Mouse (Mus musculus) MEL (cell line): ENCODE data around the gene Gm5617. TPM values are rescaled to one million over a fixed set of nuclear protein-coding genes. Genes with fewer than 3 reads are reported as not detected.
A peak's percentile ranks its signal among the peaks of the same experiment; 100 is the strongest.

Experiments
- DNase-seq: peaks from one replicate; pipeline ENCODE4 v3.0.0; 2011; ENCODE audit warnings: low read depth, low spot score
- H3K27ac ChIP-seq: 2 replicates; pipeline ENCODE4 v1.5.1; 2012; ENCODE audit warnings: low read depth, mild to moderate bottlenecking, control low read depth, low read length, moderate library complexity; ENCODE audit not compliant: control insufficient read depth
- H3K27me3 ChIP-seq, 2 experiments: fragments of 150-350 bp in 1 of 2; sonication (generic) in 1 of 2; 2 replicates each; pipeline ENCODE4 v1.6.1; 2012; ENCODE audit warnings: low read length in 2 of 2, mild to moderate bottlenecking in 2 of 2, improper control_type of control experiment in 1 of 2, moderate library complexity in 1 of 2; ENCODE audit not compliant: insufficient read depth in 2 of 2, control insufficient read depth in 1 of 2
- H3K36me3 ChIP-seq, 2 experiments: 2 replicates each; pipeline ENCODE4 v1.6.1; 2012 to 2014; ENCODE audit warnings: low read length in 2 of 2, improper control_type of control experiment in 1 of 2, inconsistent platforms in 1 of 2, mild to moderate bottlenecking in 1 of 2; ENCODE audit not compliant: insufficient read depth in 2 of 2, control insufficient read depth in 1 of 2
- H3K4me1 ChIP-seq, 2 experiments: fragments of 150-350 bp in 1 of 2; sonication (generic) in 1 of 2; 2 replicates each; pipeline ENCODE4 v1.6.1; 2012; ENCODE audit warnings: low read length in 2 of 2, improper control_type of control experiment in 1 of 2, mild to moderate bottlenecking in 1 of 2; ENCODE audit not compliant: insufficient read depth in 2 of 2, control insufficient read depth in 1 of 2
- H3K4me3 ChIP-seq, 2 experiments: fragments of 150-350 bp in 1 of 2; sonication (generic) in 1 of 2; 2 replicates each; pipeline ENCODE4 v1.5.1; 2012; ENCODE audit warnings: low read depth in 2 of 2, low read length in 2 of 2, mild to moderate bottlenecking in 2 of 2, moderate library complexity in 2 of 2, control low read depth in 1 of 2, improper control_type of control experiment in 1 of 2; ENCODE audit not compliant: control insufficient read depth in 1 of 2, insufficient read depth in 1 of 2
- H3K79me2 ChIP-seq: 2 replicates; pipeline ENCODE4 v1.6.1; 2012; ENCODE audit warnings: mild to moderate bottlenecking, low read length, moderate library complexity; ENCODE audit not compliant: control insufficient read depth, poor library complexity, insufficient read depth
- H3K9ac ChIP-seq: 2 replicates; pipeline ENCODE4 v1.6.1; 2012; ENCODE audit warnings: low read depth, mild to moderate bottlenecking, control low read depth, low read length, moderate library complexity; ENCODE audit not compliant: control insufficient read depth, poor library complexity, severe bottlenecking
- H3K9me3 ChIP-seq: fragments of 150-350 bp; sonication (generic); replicated peaks from 2 replicates; pipeline ENCODE4 v1.6.1; 2012; ENCODE audit warnings: mild to moderate bottlenecking, low read length, improper control_type of control experiment, moderate library complexity; ENCODE audit not compliant: insufficient read depth
- BHLHE40 ChIP-seq: IDR thresholded peaks from 2 replicates; pipeline ENCODE4 v1.6.1; 2012; ENCODE audit warnings: low read depth, mild to moderate bottlenecking, inconsistent platforms, low read length, improper control_type of control experiment, borderline replicate concordance
- CTCF ChIP-seq, 3 experiments: IDR thresholded peaks in 2 of 3; conservative IDR thresholded peaks in 1 of 3; 2 replicates each; pipeline ENCODE4 v1.5.1; 2011 to 2012; ENCODE audit warnings: low read length in 3 of 3, low read depth in 2 of 3, mild to moderate bottlenecking in 2 of 3, improper control_type of control experiment in 1 of 3, inconsistent platforms in 1 of 3, mixed read lengths in 1 of 3, moderate library complexity in 1 of 3; ENCODE audit not compliant: control insufficient read depth in 1 of 3, insufficient read depth in 1 of 3, poor library complexity in 1 of 3, severe bottlenecking in 1 of 3
- E2F4 ChIP-seq: IDR thresholded peaks from 2 replicates; pipeline ENCODE4 v1.6.1; 2011; ENCODE audit warnings: low read depth, low read length, improper control_type of control experiment, borderline replicate concordance
- ELF1 ChIP-seq: IDR thresholded peaks from 2 replicates; pipeline ENCODE4 v1.6.1; 2014; ENCODE audit warnings: low read depth, mild to moderate bottlenecking, inconsistent platforms, low read length, improper control_type of control experiment, moderate library complexity
- EP300 ChIP-seq, 2 experiments: IDR thresholded peaks; 2 replicates each; pipeline ENCODE4 v1.6.1; 2011; ENCODE audit warnings: improper control_type of control experiment in 2 of 2, low read length in 2 of 2, low read depth in 1 of 2, mild to moderate bottlenecking in 1 of 2
- ETS1 ChIP-seq: IDR thresholded peaks from 2 replicates; pipeline ENCODE4 v1.6.1; 2012; ENCODE audit warnings: low read depth, mild to moderate bottlenecking, inconsistent platforms, low read length, improper control_type of control experiment, moderate library complexity
- GATA1 ChIP-seq: IDR thresholded peaks from 2 replicates; pipeline ENCODE4 v1.6.1; 2011; ENCODE audit warnings: low read depth, low read length, improper control_type of control experiment
- HCFC1 ChIP-seq: IDR thresholded peaks from 2 replicates; pipeline ENCODE4 v1.6.1; 2012; ENCODE audit warnings: low read depth, mild to moderate bottlenecking, inconsistent platforms, low read length, improper control_type of control experiment, moderate library complexity
- JUND ChIP-seq: IDR thresholded peaks from 2 replicates; pipeline ENCODE4 v1.6.1; 2011; ENCODE audit warnings: low read depth, mild to moderate bottlenecking, improper control_type of control experiment, low read length
- KAT2A ChIP-seq: conservative IDR thresholded peaks from 2 replicates; pipeline ENCODE4 v1.6.1; 2012; ENCODE audit warnings: low read depth, low read length, improper control_type of control experiment, inconsistent platforms
- MAFK ChIP-seq: IDR thresholded peaks from 2 replicates; pipeline ENCODE4 v1.6.1; 2011; ENCODE audit warnings: low read depth, mild to moderate bottlenecking, low read length, improper control_type of control experiment, borderline replicate concordance
- MAX ChIP-seq: IDR thresholded peaks from 2 replicates; pipeline ENCODE4 v1.6.1; 2011; ENCODE audit warnings: low read length, improper control_type of control experiment
- MEF2A ChIP-seq: IDR thresholded peaks from 2 replicates; pipeline ENCODE4 v1.6.1; 2014; ENCODE audit warnings: low read depth, mild to moderate bottlenecking, inconsistent platforms, low read length, improper control_type of control experiment; ENCODE audit not compliant: poor library complexity, insufficient replicate concordance, severe bottlenecking; ENCODE audit errors: extremely low read depth
- MXI1 ChIP-seq: IDR thresholded peaks from 2 replicates; pipeline ENCODE4 v1.6.1; 2011; ENCODE audit warnings: mild to moderate bottlenecking, low read depth, low read length, improper control_type of control experiment
- MYB ChIP-seq: IDR thresholded peaks from 2 replicates; pipeline ENCODE4 v1.6.1; 2011; ENCODE audit warnings: mild to moderate bottlenecking, low read depth, low read length, improper control_type of control experiment
- MYC ChIP-seq: IDR thresholded peaks from 2 replicates; pipeline ENCODE4 v1.6.1; 2011; ENCODE audit warnings: low read depth, mild to moderate bottlenecking, low read length, improper control_type of control experiment, moderate library complexity
- NELFE ChIP-seq: IDR thresholded peaks from 2 replicates; pipeline ENCODE4 v1.6.1; 2011; ENCODE audit warnings: low read depth, low read length, improper control_type of control experiment
- NRF1 ChIP-seq: IDR thresholded peaks from 2 replicates; pipeline ENCODE4 v1.6.1; 2014; ENCODE audit warnings: low read depth, mild to moderate bottlenecking, inconsistent platforms, low read length, improper control_type of control experiment, moderate library complexity; ENCODE audit not compliant: poor library complexity, insufficient read depth, severe bottlenecking
- POLR2A ChIP-seq, 2 experiments: IDR thresholded peaks; 2 replicates each; pipeline ENCODE4 v1.6.1; 2011 to 2012; ENCODE audit warnings: low read length in 2 of 2, mild to moderate bottlenecking in 2 of 2, control low read depth in 1 of 2, improper control_type of control experiment in 1 of 2, low read depth in 1 of 2, moderate library complexity in 1 of 2; ENCODE audit not compliant: control insufficient read depth in 1 of 2, insufficient read depth in 1 of 2, poor library complexity in 1 of 2
- POLR2AphosphoS2 ChIP-seq: IDR thresholded peaks from 2 replicates; pipeline ENCODE4 v1.6.1; 2011; ENCODE audit warnings: low read length, improper control_type of control experiment
- POLR2AphosphoS5 ChIP-seq: IDR thresholded peaks from 2 replicates; pipeline ENCODE4 v1.6.1; 2012; ENCODE audit warnings: low read depth, borderline replicate concordance, mild to moderate bottlenecking, inconsistent platforms, low read length, moderate library complexity, mixed read lengths
- RAD21 ChIP-seq: IDR thresholded peaks from 2 replicates; pipeline ENCODE4 v1.6.1; 2011; ENCODE audit warnings: mild to moderate bottlenecking, low read depth, low read length, improper control_type of control experiment
- RCOR1 ChIP-seq: IDR thresholded peaks from 2 replicates; pipeline ENCODE4 v1.6.1; 2012; ENCODE audit warnings: low read depth, mild to moderate bottlenecking, inconsistent platforms, low read length, improper control_type of control experiment
- SIN3A ChIP-seq: IDR thresholded peaks from 2 replicates; pipeline ENCODE4 v1.6.1; 2012; ENCODE audit warnings: low read length, improper control_type of control experiment, inconsistent platforms
- SMC3 ChIP-seq: IDR thresholded peaks from 2 replicates; pipeline ENCODE4 v1.6.1; 2011; ENCODE audit warnings: low read depth, low read length, improper control_type of control experiment
- TAL1 ChIP-seq: IDR thresholded peaks from 2 replicates; pipeline ENCODE4 v1.6.1; 2012; ENCODE audit warnings: mild to moderate bottlenecking, inconsistent platforms, low read length, moderate library complexity, mixed read lengths
- TBP ChIP-seq: IDR thresholded peaks from 2 replicates; pipeline ENCODE4 v1.8.0; 2011; ENCODE audit warnings: low read depth, low read length, improper control_type of control experiment
- TCF12 ChIP-seq: IDR thresholded peaks from 2 replicates; pipeline ENCODE4 v1.6.1; 2014; ENCODE audit warnings: low read depth, mild to moderate bottlenecking, inconsistent platforms, low read length, improper control_type of control experiment, moderate library complexity
- UBTF ChIP-seq: IDR thresholded peaks from 2 replicates; pipeline ENCODE4 v1.6.1; 2012; ENCODE audit warnings: low read depth, mild to moderate bottlenecking, inconsistent platforms, low read length, improper control_type of control experiment, moderate library complexity, borderline replicate concordance; ENCODE audit not compliant: insufficient read depth
- USF1 ChIP-seq: IDR thresholded peaks from 2 replicates; pipeline ENCODE4 v1.6.1; 2014; ENCODE audit warnings: low read depth, mild to moderate bottlenecking, inconsistent platforms, low read length, improper control_type of control experiment, moderate library complexity
- USF2 ChIP-seq, 2 experiments: IDR thresholded peaks; 2 replicates each; pipeline ENCODE4 v1.6.1; 2011 to 2012; ENCODE audit warnings: improper control_type of control experiment in 2 of 2, low read length in 2 of 2, borderline replicate concordance in 1 of 2, inconsistent platforms in 1 of 2, low read depth in 1 of 2, mild to moderate bottlenecking in 1 of 2; ENCODE audit not compliant: insufficient read depth in 1 of 2
- ZC3H11A ChIP-seq: IDR thresholded peaks from 2 replicates; pipeline ENCODE4 v1.6.1; 2012; ENCODE audit warnings: low read depth, mild to moderate bottlenecking, inconsistent platforms, low read length, improper control_type of control experiment
- ZKSCAN1 ChIP-seq: IDR thresholded peaks from 2 replicates; pipeline ENCODE4 v1.6.1; 2012; ENCODE audit warnings: low read depth, mild to moderate bottlenecking, inconsistent platforms, low read length, improper control_type of control experiment, moderate library complexity
- ZMIZ1 ChIP-seq: IDR thresholded peaks from 2 replicates; pipeline ENCODE4 v1.6.1; 2012; ENCODE audit warnings: low read depth, mild to moderate bottlenecking, inconsistent platforms, low read length, improper control_type of control experiment, moderate library complexity
- ZNF384 ChIP-seq: IDR thresholded peaks from 2 replicates; pipeline ENCODE4 v1.6.1; 2012; ENCODE audit warnings: low read depth, mild to moderate bottlenecking, inconsistent platforms, low read length, improper control_type of control experiment
- polyA plus RNA-seq, 2 experiments: library from polyadenylated mRNA; stranded (reverse) in 1 of 2; unstranded in 1 of 2; fragments of >175 nt in 1 of 2; fragments of >200 nt in 1 of 2; gene quantifications; 2 replicates each; pipeline versions ENCODE4 v1.2.1 to v1.2.4; 2012; ENCODE audit warnings: low replicate concordance in 2 of 2, low read depth in 1 of 2; ENCODE audit not compliant: insufficient read length in 2 of 2, insufficient read depth in 1 of 2, missing spikeins in 1 of 2
- total RNA-seq: library from RNA; depleted of rRNA; stranded (reverse); fragments of 300-350 nt; gene quantifications from 2 replicates; pipeline ENCODE4 v1.2.3, GENCODE M21; 2012; rRNA removed

Gene Gm5617
- 1.1 and 1.7 TPM in 2 replicates for total RNA-seq
- 1 to 10 TPM in 1 of 2 experiments, not detected in 1; 1.8 TPM for polyA plus RNA-seq

DNA sequence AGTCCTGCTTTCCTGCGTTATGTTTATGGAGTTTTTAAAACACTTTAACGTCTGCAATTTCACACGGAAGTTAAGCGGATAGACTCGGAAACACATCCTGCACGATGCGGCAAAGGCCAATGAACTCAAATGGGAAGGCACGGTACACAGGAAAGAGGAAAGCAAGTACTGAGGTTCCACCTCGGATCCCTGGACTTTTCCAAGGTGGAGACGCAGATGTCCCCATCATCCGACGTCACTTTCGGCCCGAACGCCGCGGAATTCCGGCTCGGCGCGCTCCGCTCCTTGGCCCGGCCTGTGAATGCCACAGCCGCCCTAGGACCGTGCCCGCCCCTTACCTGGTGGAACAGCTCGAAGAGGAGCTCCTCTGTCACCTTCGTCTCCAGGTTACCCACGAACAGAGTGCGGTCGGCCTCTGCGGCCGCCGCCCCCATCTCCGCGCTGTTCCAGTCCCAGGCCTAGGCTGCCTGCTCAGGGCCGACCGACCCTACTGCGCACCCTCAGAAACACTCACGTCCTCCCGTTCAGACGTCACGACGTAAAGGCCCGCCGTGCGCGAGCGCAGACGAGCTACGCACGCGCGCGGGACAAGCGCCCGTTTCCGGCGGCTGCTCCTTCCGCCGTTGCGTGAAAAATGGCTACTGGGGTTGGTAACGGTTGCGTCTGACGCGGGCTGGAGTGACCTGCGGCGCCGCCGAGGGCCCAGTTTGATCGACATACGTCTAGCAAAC, at the start of gene Gm5617, which contains the start of gene Rbm7:
TSS of gene Gm5617 (plus strand) at position 626 of the 731 bp plus-strand sequence.
TSS of gene Rbm7 (minus strand) at position 483 of the 731 bp plus-strand sequence.
- Histone ChIP-seq H3K79me2 (peaks cover 14% of the 10 kb centered on the region), H3K4me1 (peaks cover 4 to 12% of the 10 kb centered on the region in 2 experiments), H3K4me3 (peak within 1 kb of the TSS; percentile 92 to 97), H3K27ac (peak within 1 kb of the TSS; percentile 55), H3K9me3 (no peaks in the 10 kb centered on the region), H3K9ac (peak within 1 kb of the TSS; percentile 91), H3K36me3 (peaks cover 14 to 27% of the 10 kb centered on the region in 2 experiments), H3K27me3 (no peaks in the 10 kb centered on the region)
- peak; percentile 96 for DNase-seq
- TF ChIP-seq TCF12, result no peak; the same call in 1 of the 2 replicates
- TF ChIP-seq TBP, result peak; percentile 45; the same call in 1 of the 2 replicates
- peak; percentile 42 for TF ChIP-seq POLR2AphosphoS2
- peak; percentile 86 for TF ChIP-seq NELFE
- TF ChIP-seq JUND, result no peak
- TF ChIP-seq EP300 (IDR thresholded peaks at IDR 0.05; ENCODE audit: low read depth in 1 of 2, low read length in 2 of 2), result no peak; a peak in 1 of 4 replicates
- TF ChIP-seq RCOR1, result no peak
- TF ChIP-seq TAL1, result no peak
- no peak for TF ChIP-seq ZNF384
- TF ChIP-seq RAD21, result no peak
- TF ChIP-seq MXI1, result no peak; the same call in 1 of the 2 replicates
- TF ChIP-seq MAFK, result no peak
- TF ChIP-seq USF2 (IDR thresholded peaks at IDR 0.05; ENCODE audit: borderline replicate concordance in 1 of 2, insufficient read depth in 1 of 2, low read depth in 1 of 2, low read length in 2 of 2), result no peak
- no peak for TF ChIP-seq ZC3H11A
- TF ChIP-seq SIN3A, result peak; percentile 45; the same call in 1 of the 2 replicates
- no peak for TF ChIP-seq BHLHE40
- peak; percentile 71 for TF ChIP-seq ZMIZ1
- no peak for TF ChIP-seq UBTF
- peak; percentile 74; the same call in 1 of the 2 replicates for TF ChIP-seq ELF1
- TF ChIP-seq MEF2A, result no peak
- TF ChIP-seq HCFC1, result peak; percentile 87
- TF ChIP-seq ETS1, result no peak
- TF ChIP-seq KAT2A, result peak; percentile 65; the same call in 1 of the 2 replicates
- peak; percentile 92 for TF ChIP-seq NRF1
- peak; percentile 73 to 85 for TF ChIP-seq POLR2A (IDR thresholded peaks at IDR 0.05; ENCODE audit: control insufficient read depth in 1 of 2, insufficient read depth in 1 of 2, low read depth in 1 of 2, low read length in 2 of 2, poor library complexity in 1 of 2)
- no peak for TF ChIP-seq USF1
- TF ChIP-seq MYB, result 0 out of 2 replicates have a peak, but pooled peaks have one; percentile 36
- no peak for TF ChIP-seq POLR2AphosphoS5
- no peak for TF ChIP-seq MAX
- no peak for TF ChIP-seq ZKSCAN1
- no peak for TF ChIP-seq GATA1
- TF ChIP-seq SMC3, result no peak
- no peak for TF ChIP-seq CTCF (IDR thresholded peaks at IDR 0.05 in 2 of 3, conservative IDR thresholded peaks at IDR 0.05 in 1 of 3; ENCODE audit: control insufficient read depth in 1 of 3, insufficient read depth in 1 of 3, low read depth in 2 of 3, low read length in 3 of 3, poor library complexity in 1 of 3, severe bottlenecking in 1 of 3)
- no peak for TF ChIP-seq E2F4
- TF ChIP-seq MYC, result peak; percentile 46; the same call in 1 of the 2 replicates
